In the genomic region with DNA sequence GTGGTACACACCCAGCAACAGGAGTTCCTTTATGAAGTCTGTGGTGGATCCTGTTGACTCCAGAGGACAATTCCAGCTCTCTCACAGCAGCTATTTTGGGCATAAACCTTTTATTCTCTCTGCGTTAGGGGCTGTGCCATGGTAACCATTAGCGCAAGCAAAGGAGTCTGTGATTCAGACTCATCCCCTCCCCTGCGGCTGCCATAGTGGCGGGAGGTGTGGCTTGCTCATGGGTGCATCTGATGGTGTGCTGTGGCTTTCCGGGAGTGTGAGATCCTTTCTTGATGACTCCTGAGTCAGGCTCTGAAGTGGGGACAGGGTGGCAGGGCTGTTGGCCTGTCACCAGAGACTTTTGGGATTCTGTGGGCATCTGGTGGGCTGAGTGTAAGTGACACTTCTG, we compare ENCODE assay signal across 13 mouse cellular contexts. TPM values are rescaled to one million over a fixed set of nuclear protein-coding genes. Genes with fewer than 3 reads are reported as not detected.
DNase-seq lines count a peak whose midpoint lies in the region; ATAC-seq and TF ChIP-seq lines count a peak whose summit lies in the region.
"Had no signal": no experiment of that assay in that cellular context is flagged by ENCODE, and none has a peak within 500 bp of the region (broad histone marks: within the 10 kb centered on the region; RNA-seq: fewer than 3 reads in every experiment).

No protein-coding gene starts in this region.

- intact Hi-C loops in left cerebral cortex, postnatal 14 days (cut with DNase I): no loop called here

- no peak overlapping the region for H3K4me2 ChIP-seq in hindbrain, postnatal 0 days (ENCODE audit: low read depth, low read length)
- H3K4me2 ChIP-seq: lung, embryonic 15.5 days; midbrain, embryonic 13.5 days had no signal

- WGBS in hindbrain, postnatal 0 days: 35% methylated on average over 5 of the region's 5 CpGs
- WGBS in hindbrain, embryonic 10.5 days: 74% methylated on average over 5 of the region's 5 CpGs

- H3K4me1 ChIP-seq in hindbrain, postnatal 0 days (ENCODE audit: insufficient read depth, low read length): peaks cover 26% of the 10 kb centered on the region
- H3K4me1 ChIP-seq in hindbrain, embryonic 10.5 days (replicated peaks): peaks cover 13% of the 10 kb centered on the region; the same call in 1 of the 2 replicates

- H3K9me3 ChIP-seq in hindbrain, postnatal 0 days (ENCODE audit: low read length): no peaks in the 10 kb centered on the region
- H3K9me3 ChIP-seq in hindbrain, embryonic 10.5 days: no peaks in the 10 kb centered on the region
- H3K9me3 ChIP-seq: G1E; limb, embryonic 10.5 days; lung, embryonic 15.5 days; midbrain, embryonic 13.5 days had no signal

- no peak overlapping the region for H3K4me3 ChIP-seq in hindbrain, postnatal 0 days (ENCODE audit: low read length)
- H3K4me3 ChIP-seq in hindbrain, embryonic 10.5 days: no peak overlapping the region
- H3K4me3 ChIP-seq: limb, embryonic 10.5 days; lung, embryonic 15.5 days; midbrain, embryonic 13.5 days had no signal

- no peak overlapping the region for H3K27ac ChIP-seq in hindbrain, postnatal 0 days
- no peak overlapping the region for H3K27ac ChIP-seq in hindbrain, embryonic 10.5 days
- H3K27ac ChIP-seq: limb, embryonic 10.5 days; lung, embryonic 15.5 days; midbrain, embryonic 13.5 days had no signal

- ATAC-seq in hindbrain, postnatal 0 days: 0 out of 2 replicates have a peak, but pooled peaks have one; percentile 25
- peak; percentile 75 for ATAC-seq in CD4-positive, CD25-positive, alpha-beta regulatory T cell, adult 4 months

- no peak for TF ChIP-seq CTCF in hindbrain, postnatal 0 days (IDR thresholded peaks at IDR 0.05; ENCODE audit: low read depth)

- DNase-seq in hindbrain, postnatal 0 days (ENCODE audit: low spot score): no peak
- no peak for DNase-seq in hindbrain, embryonic 10.5 days (ENCODE audit: low spot score)
- peak; percentile 57 for DNase-seq in CD4-positive helper T cell, adult 2 months (ENCODE audit: low read depth, low spot score)
- DNase-seq in left cerebral cortex, postnatal 14 days (ENCODE audit: low spot score in 2 of 2): peak; percentile 65 to 74
- DNase-seq in testis, postnatal 10 days (ENCODE audit: low spot score): no peak
- DNase-seq in ovary, adult 18-20 months (ENCODE audit: low spot score): no peak
- DNase-seq: cerebellum, adult 11 months; kidney, adult 9 months had no signal

- no peaks in the 10 kb centered on the region for H3K36me3 ChIP-seq in hindbrain, postnatal 0 days (ENCODE audit: insufficient read depth, low read length)
- no peaks in the 10 kb centered on the region for H3K36me3 ChIP-seq in hindbrain, embryonic 10.5 days
- H3K36me3 ChIP-seq: G1E; limb, embryonic 10.5 days; lung, embryonic 15.5 days; midbrain, embryonic 13.5 days had no signal

- no peak overlapping the region for H3K9ac ChIP-seq in hindbrain, postnatal 0 days (replicated peaks; ENCODE audit: low read length)
- H3K9ac ChIP-seq: lung, embryonic 15.5 days; midbrain, embryonic 13.5 days had no signal

- no peaks in the 10 kb centered on the region for H3K27me3 ChIP-seq in hindbrain, postnatal 0 days (ENCODE audit: insufficient read depth, low read length)
- H3K27me3 ChIP-seq in hindbrain, embryonic 10.5 days (ENCODE audit: insufficient read depth, poor library complexity, severe bottlenecking): no peaks in the 10 kb centered on the region
- H3K27me3 ChIP-seq: lung, embryonic 15.5 days; midbrain, embryonic 13.5 days had no signal

RNA-seq across cellular contexts. Expression of gene Dnmt3a, which starts 17.6 kb away (rescaled TPM):
- total RNA-seq in hindbrain, postnatal 0 days (2014; rRNA removed): 81.8 and 90.3 TPM in 2 replicates
- 133 and 134 TPM in 2 replicates for polyA plus RNA-seq in hindbrain, postnatal 0 days (2015; fragmentation: Nextera tagmentation; extraction: Ambion mirVana)
- 114 and 127 TPM in 2 replicates for polyA plus RNA-seq in hindbrain, embryonic 10.5 days (2016; fragmentation: Nextera tagmentation; extraction: Ambion mirVana)
- polyA plus RNA-seq in CD4-positive, CD25-positive, alpha-beta regulatory T cell, adult 4 months (2017; shearing (Covaris generic)): 10 to 100 TPM; 27.3 to 27.4 TPM
- 100 to 1,000 TPM; 337 to 343 TPM for total RNA-seq in left cerebral cortex, postnatal 14 days (2021)

Comparison
In these comparisons a context has a peak if more than half of its experiments do, and no peak if none do; other contexts are left out.
1. DNase-seq: peak in CD4-positive helper T cell, adult 2 months (single experiment) and left cerebral cortex, postnatal 14 days (2 of 2); none in hindbrain, postnatal 0 days (single experiment), hindbrain, embryonic 10.5 days (single experiment), testis, postnatal 10 days (single experiment) and ovary, adult 18-20 months (single experiment).